Mouse (Mus musculus) cortical plate, adult 2 months (tissue): ENCODE measurements around the gene Snx29.

Experiments used
- CTCF ChIP-seq: fragments of 200-500 bp; IDR thresholded peaks from 2 replicates; pipeline ENCODE4 v1.5.1; 2011; ENCODE audit warnings: mild to moderate bottlenecking, control low read depth, low read length; ENCODE audit not compliant: insufficient read depth; ENCODE audit errors: extremely low read depth
- POLR2A ChIP-seq: fragments of 200-500 bp; IDR thresholded peaks from 2 replicates; pipeline ENCODE4 v1.6.1; 2011; ENCODE audit warnings: mild to moderate bottlenecking, low read length, control low read depth; ENCODE audit not compliant: insufficient read depth; ENCODE audit errors: extremely low read depth

- TF ChIP-seq CTCF: no peak
- TF ChIP-seq POLR2A: no peak
Measured at GRCm38 (mm10) chr16:11516681-11517080, 194.0 kb downstream of the Snx29 start.
